Mouse (Mus musculus): ENCODE data around the gene Fhit. TPM values are rescaled to one million over a fixed set of nuclear protein-coding genes. Genes with fewer than 3 reads are reported as not detected.

The Fhit gene
- total RNA-seq, 2 experiments from 2014 or later = 0.79 to 0.95 TPM

DNA sequence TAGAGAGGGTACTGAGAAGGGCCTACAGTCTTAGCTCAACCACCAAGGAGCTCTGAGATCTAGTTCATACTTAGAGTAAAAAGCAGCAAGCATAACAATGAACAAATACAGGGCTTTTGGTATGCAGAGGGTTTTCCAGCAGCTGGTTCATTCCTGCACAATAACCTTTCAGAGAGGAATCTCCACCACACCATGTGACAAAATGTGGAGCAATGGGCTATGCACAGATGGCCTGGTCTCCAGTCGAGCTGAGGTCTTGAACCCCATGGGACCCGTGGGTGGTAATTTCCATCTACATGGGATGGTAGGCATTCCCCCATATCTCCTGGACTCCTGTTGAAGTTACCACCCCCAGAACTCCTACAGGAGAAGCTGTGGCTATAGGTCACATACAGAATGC lies 423.8 kb downstream of the Fhit start:
- Histone ChIP-seq H3K4me3 (no peak overlapping the region), H3K27ac (no peak overlapping the region)
- no peak for TF ChIP-seq CTCF (IDR thresholded peaks at IDR 0.05)
- DNase-seq = no peak
- intact Hi-C loops (cut with DNase I) = no loop called here

- TF ChIP-seq CTCF (IDR thresholded peaks at IDR 0.05) = no peak
These were observed 439.3 kb downstream of the Fhit start for GRCm38 (mm10) chr14:10722525-10722924.

GRCm38 (mm10) chr14:10712916-10713315 lies 448.9 kb downstream of the Fhit start:
- Histone ChIP-seq H3K27ac (no peak overlapping the region), H3K4me3 (no peak overlapping the region)
- DNase-seq = no peak
- intact Hi-C loops (cut with DNase I) = no loop called here
- no peak for TF ChIP-seq CTCF (IDR thresholded peaks at IDR 0.05)

More at GRCm38 (mm10) chr14:10722525-10722924, 439.3 kb downstream of the Fhit start:
- no peak for DNase-seq
- Histone ChIP-seq H3K27ac (no peak overlapping the region), H3K4me3 (no peak overlapping the region)
- intact Hi-C loops (cut with DNase I) = no loop called here

DNA sequence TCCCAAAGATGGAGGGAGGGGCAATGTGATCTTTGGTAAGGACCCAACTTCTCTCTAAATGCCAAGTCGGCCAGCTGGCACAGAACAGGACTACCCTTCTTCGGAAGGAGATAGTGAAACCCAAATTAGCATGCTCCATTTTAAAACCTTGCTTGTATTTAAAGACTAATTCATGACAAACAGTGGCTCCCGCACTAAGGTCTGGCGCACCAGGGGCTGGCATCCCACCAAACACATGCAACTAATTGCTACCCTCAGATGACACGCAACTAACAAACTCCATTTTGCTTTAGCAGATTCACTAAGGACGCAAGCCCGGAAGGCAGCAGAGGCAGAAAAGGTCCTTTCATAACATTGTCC lies 449.3 kb downstream of the Fhit start:
- TF ChIP-seq CTCF (IDR thresholded peaks at IDR 0.05) = no peak
- no peak for DNase-seq
- intact Hi-C loops (cut with DNase I) = no loop called here
- Histone ChIP-seq H3K27ac (no peak overlapping the region), H3K4me3 (no peak overlapping the region)

- Histone ChIP-seq H3K4me3 (no peak overlapping the region), H3K27ac (no peak overlapping the region)
- intact Hi-C loops (cut with DNase I) = no loop called here
- DNase-seq = no peak
- no peak for TF ChIP-seq CTCF (IDR thresholded peaks at IDR 0.05)
These were observed 449.9 kb downstream of the Fhit start for GRCm38 (mm10) chr14:10711841-10712521.

- Histone ChIP-seq H3K4me3 (peak overlapping the region; percentile 20), H3K27ac (no peak overlapping the region)
- no peak for DNase-seq
- no peak for TF ChIP-seq CTCF (IDR thresholded peaks at IDR 0.05)
- intact Hi-C loops (cut with DNase I) = no loop called here
These were observed 451.0 kb downstream of the Fhit start for GRCm38 (mm10) chr14:10710796-10711311.

GRCm38 (mm10) chr14:10701707-10702106 lies 460.1 kb downstream of the Fhit start:
- no peak for DNase-seq
- TF ChIP-seq CTCF (IDR thresholded peaks at IDR 0.05) = no peak
- H3K4me3 ChIP-seq = no peak overlapping the region
- intact Hi-C loops (cut with DNase I) = no loop called here
- H3K27ac ChIP-seq = no peak overlapping the region

DNA sequence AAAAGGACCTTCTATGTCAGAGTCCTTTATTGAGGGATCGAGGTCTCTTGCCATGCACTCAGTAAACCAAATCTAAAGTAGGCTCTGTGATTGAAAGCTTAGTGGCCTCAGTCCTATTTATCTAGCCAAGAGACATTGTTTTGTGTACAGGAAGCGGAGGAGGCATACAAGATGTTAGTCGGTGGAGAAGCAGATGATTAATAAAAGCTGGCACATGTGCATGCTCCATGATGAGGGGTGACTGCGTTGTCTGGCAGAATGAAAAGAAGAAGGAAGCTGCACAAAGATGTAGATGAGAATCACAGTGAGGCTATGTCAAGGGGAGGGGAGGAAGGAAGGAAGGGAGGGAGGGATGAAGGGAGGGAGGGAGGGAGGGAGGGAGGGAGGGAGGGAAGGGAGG lies 481.8 kb downstream of the Fhit start:
- TF ChIP-seq CTCF (IDR thresholded peaks at IDR 0.05) = no peak
- intact Hi-C loops (cut with DNase I) = no loop called here
- no peak for DNase-seq
- Histone ChIP-seq H3K27ac (no peak overlapping the region), H3K4me3 (no peak overlapping the region)

DNA sequence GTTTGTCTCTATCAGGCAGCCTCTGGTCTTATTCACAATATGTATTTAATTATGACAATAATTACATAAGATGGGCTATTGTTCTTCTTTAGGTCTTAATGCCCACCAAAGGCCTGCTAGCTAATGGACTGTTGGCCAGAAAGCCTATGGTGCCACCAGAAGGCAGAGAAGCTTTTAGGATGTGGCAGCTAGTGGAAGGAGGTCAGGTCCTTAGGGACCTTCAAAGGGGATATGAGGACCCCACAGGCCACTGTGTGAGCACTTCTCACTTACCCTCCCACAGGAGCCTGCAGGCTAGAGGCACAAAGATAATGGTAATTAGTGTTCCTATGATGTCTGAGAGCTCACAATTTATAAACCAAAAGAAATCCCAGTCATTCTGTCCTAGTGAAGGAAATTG lies 482.2 kb downstream of the Fhit start:
- no peak for DNase-seq

GRCm38 (mm10) chr14:10677627-10678026 lies 484.2 kb downstream of the Fhit start:
- intact Hi-C loops (cut with DNase I) = no loop called here
- no peak overlapping the region for H3K4me3 ChIP-seq
- no peak for TF ChIP-seq CTCF (IDR thresholded peaks at IDR 0.05)

More for the DNA sequence above, 482.2 kb downstream of the Fhit start:
- intact Hi-C loops (cut with DNase I) = no loop called here
- no peak overlapping the region for H3K27ac ChIP-seq
- no peak overlapping the region for H3K4me3 ChIP-seq
- TF ChIP-seq CTCF (IDR thresholded peaks at IDR 0.05) = no peak

DNA sequence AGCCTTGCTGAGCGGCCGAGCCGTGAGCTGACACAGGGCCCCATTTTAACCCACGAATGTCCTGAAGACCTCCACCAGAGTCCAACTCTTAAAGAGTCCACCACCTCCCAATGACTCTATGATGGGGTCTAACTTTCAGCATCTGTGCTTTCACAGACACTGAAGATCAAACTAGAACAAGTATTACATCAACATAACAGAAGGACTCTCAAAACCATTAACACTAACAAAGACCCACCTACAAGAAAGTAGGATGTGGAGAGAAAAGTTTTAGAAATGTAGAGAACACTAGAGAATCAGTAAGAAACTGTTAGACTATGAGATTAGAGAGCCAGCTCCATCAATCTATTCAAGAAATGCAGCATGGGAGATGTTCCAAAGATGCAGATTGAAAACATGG lies 501.6 kb downstream of the Fhit start:
- no peak for DNase-seq
- H3K4me3 ChIP-seq = no peak overlapping the region
- H3K27ac ChIP-seq = no peak overlapping the region
- no peak for TF ChIP-seq CTCF (IDR thresholded peaks at IDR 0.05)
- intact Hi-C loops (cut with DNase I) = no loop called here

More at GRCm38 (mm10) chr14:10677627-10678026, 484.2 kb downstream of the Fhit start:
- H3K27ac ChIP-seq = no peak overlapping the region
- DNase-seq = peak; percentile 52

DNA sequence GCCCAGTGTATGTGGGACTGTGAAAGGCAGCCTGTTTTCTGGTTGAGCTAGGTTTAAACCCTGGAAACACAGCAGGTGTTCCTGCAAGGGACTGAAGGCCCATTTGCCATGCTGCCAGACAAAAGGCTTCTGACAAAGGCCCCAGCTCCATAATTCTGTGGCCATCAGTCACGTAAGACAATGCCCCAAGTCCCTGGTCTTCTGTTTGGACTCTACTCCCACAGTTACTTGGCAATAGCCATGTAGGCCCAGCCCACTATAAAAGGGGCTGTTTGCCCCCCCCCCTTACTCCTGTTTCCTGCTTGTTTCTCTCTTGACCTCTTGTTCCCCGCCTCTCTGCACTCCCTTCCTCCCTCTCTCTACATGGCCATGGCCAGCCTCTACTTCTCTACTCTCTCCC lies 502.5 kb downstream of the Fhit start:
- Histone ChIP-seq H3K27ac (no peak overlapping the region), H3K4me3 (no peak overlapping the region)
- TF ChIP-seq CTCF (IDR thresholded peaks at IDR 0.05) = no peak
- DNase-seq = no peak
- intact Hi-C loops (cut with DNase I) = no loop called here

DNA sequence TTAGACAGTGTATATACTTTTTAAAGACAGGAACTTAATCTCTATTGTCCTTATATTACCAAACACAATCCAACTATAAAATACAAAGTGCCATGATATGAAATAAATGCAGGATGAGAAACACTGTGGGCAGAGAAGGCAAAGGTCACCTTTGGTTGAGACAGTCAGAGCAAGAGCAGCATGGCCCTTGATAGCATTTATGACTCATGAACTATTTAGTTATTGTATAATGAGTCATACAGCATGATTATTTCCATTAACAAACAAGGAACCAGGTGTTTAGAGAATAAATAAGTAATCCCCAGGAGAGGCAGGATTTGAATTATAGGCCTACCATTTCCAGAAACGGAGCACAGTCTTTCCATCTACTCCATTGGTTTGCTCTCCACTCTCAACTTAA lies 503.6 kb downstream of the Fhit start:
- no peak for TF ChIP-seq CTCF (IDR thresholded peaks at IDR 0.05)
- no peak overlapping the region for H3K27ac ChIP-seq
- intact Hi-C loops (cut with DNase I) = no loop called here

GRCm38 (mm10) chr14:10657364-10657763 lies 504.5 kb downstream of the Fhit start:
- Histone ChIP-seq H3K27ac (no peak overlapping the region), H3K4me3 (no peak overlapping the region)
- intact Hi-C loops (cut with DNase I) = no loop called here
- TF ChIP-seq CTCF (IDR thresholded peaks at IDR 0.05) = no peak
- DNase-seq = no peak

More for the DNA sequence above, 503.6 kb downstream of the Fhit start:
- DNase-seq = no peak
- no peak overlapping the region for H3K4me3 ChIP-seq
